Mouse (Mus musculus) urinary bladder, postnatal 25 days (tissue): Measurements from ENCODE around the gene Mfsd9.
"Not testable (repeated sequence)": the region's sequence is repeated elsewhere in the genome, so short reads cannot be mapped to it uniquely, and the experiment has no call there.

Source experiments
- DNase-seq: peaks from one replicate; pipeline ENCODE4 v3.0.0; 2022; ENCODE audit warnings: low spot score

Gene Mfsd9

GRCm38 (mm10) chr1:40783450-40783849, 7.0 kb downstream of the Mfsd9 start:
- DNase-seq: no peak

GRCm38 (mm10) chr1:40776763-40777162, 13.7 kb downstream of the Mfsd9 start:
- DNase-seq: no peak

- no peak for DNase-seq
These were observed 14.4 kb downstream of the Mfsd9 start for GRCm38 (mm10) chr1:40776102-40776501.

GRCm38 (mm10) chr1:40774040-40774439, 16.4 kb downstream of the Mfsd9 start:
- no peak for DNase-seq

- DNase-seq: no peak
These were observed 17.3 kb downstream of the Mfsd9 start for GRCm38 (mm10) chr1:40773234-40773633.

GRCm38 (mm10) chr1:40771196-40771970, 19.1 kb downstream of the Mfsd9 start:
- DNase-seq: no peak

GRCm38 (mm10) chr1:40769331-40769894, 21.1 kb downstream of the Mfsd9 start:
- DNase-seq: no peak

GRCm38 (mm10) chr1:40768606-40769005, 21.9 kb downstream of the Mfsd9 start:
- DNase-seq: peak; percentile 24

- DNase-seq: no peak
These were observed 22.9 kb downstream of the Mfsd9 start for GRCm38 (mm10) chr1:40767588-40767987.

GRCm38 (mm10) chr1:40765521-40765920, 25.0 kb downstream of the Mfsd9 start:
- DNase-seq: no peak

GRCm38 (mm10) chr1:40764701-40765275, 25.7 kb downstream of the Mfsd9 start:
- no peak for DNase-seq

GRCm38 (mm10) chr1:40764042-40764441, 26.4 kb downstream of the Mfsd9 start:
- DNase-seq: no peak

GRCm38 (mm10) chr1:40759751-40760445, 30.6 kb downstream of the Mfsd9 start:
- DNase-seq: no peak

GRCm38 (mm10) chr1:40746089-40746488, 44.4 kb downstream of the Mfsd9 start:
- DNase-seq: no peak

- no peak for DNase-seq
These were observed 49.7 kb downstream of the Mfsd9 start for GRCm38 (mm10) chr1:40740739-40741138.

- DNase-seq: not testable (repeated sequence)
These were observed 52.2 kb downstream of the Mfsd9 start for GRCm38 (mm10) chr1:40738246-40738645.

GRCm38 (mm10) chr1:40737671-40738070, 52.8 kb downstream of the Mfsd9 start:
- DNase-seq: no peak

GRCm38 (mm10) chr1:40728636-40729035, 61.9 kb downstream of the Mfsd9 start:
- no peak for DNase-seq

GRCm38 (mm10) chr1:40727404-40727803, 63.1 kb downstream of the Mfsd9 start:
- DNase-seq: no peak

GRCm38 (mm10) chr1:40726051-40726450, 64.4 kb downstream of the Mfsd9 start:
- no peak for DNase-seq
